Mouse (Mus musculus) midbrain, embryonic 16.5 days (tissue): ENCODE results near the gene Rxfp4. TPM values are rescaled to one million over a fixed set of nuclear protein-coding genes. Genes with fewer than 3 reads are reported as not detected.

ENCODE experiments used
- ATAC-seq: fragments of 200-750 bp; cut with Nextera tagmentation; 2 replicates; pipeline ENCODE4 v1.8.0; 2017; ENCODE audit warnings: moderate TSS enrichment
- H3K27ac ChIP-seq: fragments of 300-500 bp; sonication (generic); 2 replicates; pipeline ENCODE4 v1.5.1; 2014; ENCODE audit warnings: mild to moderate bottlenecking, low read length, mixed read lengths
- H3K27me3 ChIP-seq: fragments of 300-500 bp; sonication (generic); 2 replicates; pipeline ENCODE4 v1.6.1; 2014; ENCODE audit warnings: low read depth, low read length, mixed read lengths; ENCODE audit not compliant: control insufficient read depth, insufficient read depth
- H3K36me3 ChIP-seq: fragments of 300-500 bp; sonication (generic); 2 replicates; pipeline ENCODE4 v1.6.1; 2014; ENCODE audit warnings: mild to moderate bottlenecking, low read length, moderate library complexity, mixed read lengths; ENCODE audit not compliant: control insufficient read depth, insufficient read depth
- H3K4me1 ChIP-seq: fragments of 300-500 bp; sonication (generic); 2 replicates; pipeline ENCODE4 v1.6.1; 2014; ENCODE audit warnings: mild to moderate bottlenecking, low read length, mixed read lengths; ENCODE audit not compliant: control insufficient read depth, insufficient read depth
- H3K4me2 ChIP-seq: fragments of 300-500 bp; sonication (generic); 2 replicates; pipeline ENCODE4 v1.6.1; 2014; ENCODE audit warnings: mild to moderate bottlenecking, low read length, mixed read lengths
- H3K4me3 ChIP-seq: fragments of 300-500 bp; sonication (generic); 2 replicates; pipeline ENCODE4 v1.5.1; 2014; ENCODE audit warnings: low read depth, mild to moderate bottlenecking, low read length, moderate library complexity, mixed read lengths
- H3K9ac ChIP-seq: fragments of 300-500 bp; sonication (generic); 2 replicates; pipeline ENCODE4 v1.6.1; 2014; ENCODE audit warnings: low read depth, low read length, mixed read lengths
- H3K9me3 ChIP-seq: fragments of 300-500 bp; sonication (generic); replicated peaks from 2 replicates; pipeline ENCODE4 v1.6.1; 2014; ENCODE audit warnings: mild to moderate bottlenecking, low read length, mixed read lengths; ENCODE audit not compliant: control insufficient read depth, poor library complexity, severe bottlenecking
- WGBS: fragments of 180-500 bp; shearing (Covaris S2); extraction: QIAGEN DNeasy Blood & Tissue Kit; methylation state at CpG from one replicate; pipeline ENCODE4 v1.1.7; 2014; 5-methylcytosine and 5-hydroxymethylcytosine counted together
- polyA plus RNA-seq: library from polyadenylated mRNA; unstranded; fragments of >200 nt; fragmentation: Nextera tagmentation; extraction: Ambion mirVana; gene quantifications from 2 replicates; pipeline ENCODE4 v1.2.1, GENCODE M21; 2015

The Rxfp4 gene
- polyA plus RNA-seq, 1 experiment from 2014 or later = not detected

GRCm38 (mm10) chr3:88654621-88655020 is 1.7 kb upstream of the Rxfp4 start:
- Histone ChIP-seq H3K36me3 (no peaks in the 10 kb centered on the region), H3K27ac (no peak overlapping the region), H3K4me2 (no peak overlapping the region), H3K9me3 (no peaks in the 10 kb centered on the region), H3K4me1 (no peaks in the 10 kb centered on the region), H3K4me3 (no peak overlapping the region), H3K9ac (no peak overlapping the region), H3K27me3 (no peaks in the 10 kb centered on the region)
- no peak for ATAC-seq
- WGBS = 84% methylated on average over 4 of the region's 4 CpGs

- Histone ChIP-seq H3K27ac (no peak overlapping the region), H3K4me1 (no peaks in the 10 kb centered on the region), H3K36me3 (no peaks in the 10 kb centered on the region), H3K27me3 (no peaks in the 10 kb centered on the region), H3K9me3 (no peaks in the 10 kb centered on the region), H3K4me3 (no peak overlapping the region), H3K9ac (no peak overlapping the region), H3K4me2 (no peak overlapping the region)
- no peak for ATAC-seq
- 81% methylated on average over 6 of the region's 6 CpGs for WGBS
Measured at GRCm38 (mm10) chr3:88653516-88654370, 801 bp upstream of the Rxfp4 start.

GRCm38 (mm10) chr3:88651669-88652618 is 998 bp downstream of the Rxfp4 start:
- ATAC-seq = no peak

GRCm38 (mm10) chr3:88650713-88651504 is 2.0 kb downstream of the Rxfp4 start:
- ATAC-seq = no peak
- WGBS = 83% methylated on average over 13 of the region's 13 CpGs
- H3K9ac ChIP-seq = no peak overlapping the region

More at GRCm38 (mm10) chr3:88651669-88652618, 998 bp downstream of the Rxfp4 start:
- peaks cover 10% of the 10 kb centered on the region for H3K36me3 ChIP-seq
- 78% methylated on average over 18 of the region's 18 CpGs for WGBS
- H3K4me2 ChIP-seq = no peak overlapping the region
- no peaks in the 10 kb centered on the region for H3K9me3 ChIP-seq
- H3K27ac ChIP-seq = no peak overlapping the region
- no peak overlapping the region for H3K9ac ChIP-seq
- H3K27me3 ChIP-seq = no peaks in the 10 kb centered on the region
- no peaks in the 10 kb centered on the region for H3K4me1 ChIP-seq
- no peak overlapping the region for H3K4me3 ChIP-seq

DNA sequence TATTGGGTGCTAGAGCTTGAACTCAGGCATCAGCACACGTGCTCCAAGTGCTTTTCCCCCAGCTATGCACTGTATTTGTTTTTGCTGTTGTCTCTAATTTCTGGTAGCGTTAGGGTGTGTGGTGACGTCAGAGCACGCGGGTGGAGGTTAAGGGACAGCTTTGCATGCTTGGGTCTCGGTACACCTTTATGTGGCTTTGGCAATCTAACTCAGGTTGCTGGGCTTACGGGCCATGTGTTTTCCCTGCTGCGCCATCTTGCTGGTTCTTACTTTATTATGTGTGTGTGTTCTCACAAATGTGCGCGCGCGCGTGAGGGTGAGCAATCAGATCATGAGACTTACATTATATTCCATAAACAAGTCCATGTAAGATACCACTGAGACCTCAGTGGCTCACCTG is 3.0 kb downstream of the Rxfp4 start:
- Histone ChIP-seq H3K36me3 (peaks cover 23% of the 10 kb centered on the region), H3K4me1 (no peaks in the 10 kb centered on the region), H3K9me3 (no peaks in the 10 kb centered on the region), H3K9ac (no peak overlapping the region), H3K4me3 (no peak overlapping the region), H3K27ac (no peak overlapping the region), H3K27me3 (no peaks in the 10 kb centered on the region), H3K4me2 (no peak overlapping the region)
- ATAC-seq = no peak
- WGBS = 96% methylated on average over 13 of the region's 13 CpGs

More at GRCm38 (mm10) chr3:88650713-88651504, 2.0 kb downstream of the Rxfp4 start:
- no peaks in the 10 kb centered on the region for H3K27me3 ChIP-seq
- H3K36me3 ChIP-seq = peaks cover 19% of the 10 kb centered on the region
- H3K4me2 ChIP-seq = no peak overlapping the region
- H3K4me3 ChIP-seq = no peak overlapping the region
- no peaks in the 10 kb centered on the region for H3K4me1 ChIP-seq
- no peak overlapping the region for H3K27ac ChIP-seq
- no peaks in the 10 kb centered on the region for H3K9me3 ChIP-seq

- ATAC-seq = no peak
- H3K27me3 ChIP-seq = no peaks in the 10 kb centered on the region
- H3K9ac ChIP-seq = no peak overlapping the region
- H3K4me1 ChIP-seq = no peaks in the 10 kb centered on the region
- H3K4me2 ChIP-seq = no peak overlapping the region
- 83% methylated on average over 10 of the region's 10 CpGs for WGBS
- peaks cover 29% of the 10 kb centered on the region for H3K36me3 ChIP-seq
- H3K9me3 ChIP-seq = no peaks in the 10 kb centered on the region
- no peak overlapping the region for H3K27ac ChIP-seq
- no peak overlapping the region for H3K4me3 ChIP-seq
Measured at GRCm38 (mm10) chr3:88649186-88649585, 3.8 kb downstream of the Rxfp4 start.

DNA sequence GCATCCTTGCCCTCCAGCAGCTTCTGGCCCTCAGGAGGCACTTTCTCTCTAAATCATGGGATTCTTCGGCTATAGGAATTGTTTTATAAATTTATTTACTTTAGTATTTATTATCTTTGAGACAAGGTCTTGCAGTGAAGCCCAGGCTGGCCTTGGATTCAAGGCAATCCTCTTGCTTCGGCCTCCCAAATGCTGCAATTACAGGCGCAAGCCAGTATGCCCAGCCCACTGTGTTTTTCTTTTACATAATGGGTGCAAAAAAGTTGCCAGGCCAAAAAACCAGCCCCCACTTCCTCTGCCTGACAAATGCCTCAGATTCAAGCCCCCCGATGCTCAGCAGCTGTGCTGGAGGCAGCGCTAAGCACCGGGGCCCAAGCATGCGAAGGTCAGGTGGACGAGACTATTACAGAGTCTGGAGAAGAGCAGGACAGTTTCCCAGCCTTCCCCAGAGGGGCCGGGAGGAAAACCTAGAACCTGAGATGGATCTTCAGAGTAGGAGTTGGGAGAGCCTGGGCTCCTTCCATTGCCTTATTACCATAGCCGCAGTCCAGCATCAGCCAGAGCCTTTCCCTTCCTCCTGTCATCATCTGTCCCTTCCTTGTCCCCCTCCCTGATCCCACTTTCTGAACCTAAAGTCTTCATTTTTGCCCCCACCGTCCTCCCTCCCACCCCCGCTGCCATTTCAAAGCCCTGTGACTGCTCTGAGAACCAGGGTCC is 4.3 kb downstream of the Rxfp4 start:
- ATAC-seq = 0 out of 2 replicates have a peak, but pooled peaks have one; percentile 29
- Histone ChIP-seq H3K4me3 (no peak overlapping the region), H3K36me3 (peaks cover 35% of the 10 kb centered on the region), H3K4me1 (no peaks in the 10 kb centered on the region), H3K4me2 (no peak overlapping the region), H3K9me3 (no peaks in the 10 kb centered on the region), H3K9ac (no peak overlapping the region), H3K27ac (no peak overlapping the region), H3K27me3 (no peaks in the 10 kb centered on the region)
- WGBS = 89% methylated on average over 12 of the region's 12 CpGs

DNA sequence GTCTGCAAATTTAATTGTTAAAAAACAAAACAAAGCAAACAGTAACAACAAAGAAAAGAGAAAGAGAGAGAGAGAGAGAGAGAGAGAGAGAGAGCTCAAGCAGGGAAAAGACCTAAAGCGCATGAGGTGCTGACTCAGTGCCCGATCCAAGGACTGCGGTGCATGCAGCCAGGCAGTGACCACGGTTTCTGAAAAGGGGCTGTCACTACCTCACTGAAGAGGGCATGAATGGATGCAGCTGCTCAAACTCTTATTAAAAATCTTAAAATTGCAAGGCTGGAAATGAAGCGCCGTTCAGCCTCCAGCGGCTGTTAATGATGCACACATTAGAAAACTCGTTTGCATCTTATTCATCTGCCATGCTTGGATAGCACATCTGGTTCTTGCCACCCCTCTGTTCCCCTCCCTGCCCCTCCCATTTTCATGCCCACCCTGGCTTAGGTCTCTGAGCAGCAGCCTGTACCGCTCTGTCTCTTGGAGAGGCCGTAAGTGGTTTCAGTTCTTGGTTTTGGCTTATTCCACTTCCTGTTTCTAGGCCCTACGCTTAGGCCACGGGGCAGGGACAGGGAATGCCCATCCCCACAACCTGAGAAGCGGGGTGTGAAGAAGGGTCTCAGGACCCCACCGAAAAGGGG is 5.0 kb downstream of the Rxfp4 start:
- Histone ChIP-seq H3K9ac (no peak overlapping the region), H3K4me2 (no peak overlapping the region), H3K4me3 (no peak overlapping the region), H3K27me3 (no peaks in the 10 kb centered on the region), H3K27ac (no peak overlapping the region), H3K9me3 (no peaks in the 10 kb centered on the region), H3K4me1 (no peaks in the 10 kb centered on the region), H3K36me3 (peaks cover 42% of the 10 kb centered on the region)
- WGBS = 89% methylated on average over 14 of the region's 14 CpGs
- no peak for ATAC-seq
